Mouse (Mus musculus): Measurements from ENCODE around the gene Pnpla2. TPM values are rescaled to one million over a fixed set of nuclear protein-coding genes. Genes with fewer than 3 reads are reported as not detected.

The Pnpla2 gene
- polyA plus RNA-seq, 1 experiment from 2014 or later: 19.1 TPM

DNA sequence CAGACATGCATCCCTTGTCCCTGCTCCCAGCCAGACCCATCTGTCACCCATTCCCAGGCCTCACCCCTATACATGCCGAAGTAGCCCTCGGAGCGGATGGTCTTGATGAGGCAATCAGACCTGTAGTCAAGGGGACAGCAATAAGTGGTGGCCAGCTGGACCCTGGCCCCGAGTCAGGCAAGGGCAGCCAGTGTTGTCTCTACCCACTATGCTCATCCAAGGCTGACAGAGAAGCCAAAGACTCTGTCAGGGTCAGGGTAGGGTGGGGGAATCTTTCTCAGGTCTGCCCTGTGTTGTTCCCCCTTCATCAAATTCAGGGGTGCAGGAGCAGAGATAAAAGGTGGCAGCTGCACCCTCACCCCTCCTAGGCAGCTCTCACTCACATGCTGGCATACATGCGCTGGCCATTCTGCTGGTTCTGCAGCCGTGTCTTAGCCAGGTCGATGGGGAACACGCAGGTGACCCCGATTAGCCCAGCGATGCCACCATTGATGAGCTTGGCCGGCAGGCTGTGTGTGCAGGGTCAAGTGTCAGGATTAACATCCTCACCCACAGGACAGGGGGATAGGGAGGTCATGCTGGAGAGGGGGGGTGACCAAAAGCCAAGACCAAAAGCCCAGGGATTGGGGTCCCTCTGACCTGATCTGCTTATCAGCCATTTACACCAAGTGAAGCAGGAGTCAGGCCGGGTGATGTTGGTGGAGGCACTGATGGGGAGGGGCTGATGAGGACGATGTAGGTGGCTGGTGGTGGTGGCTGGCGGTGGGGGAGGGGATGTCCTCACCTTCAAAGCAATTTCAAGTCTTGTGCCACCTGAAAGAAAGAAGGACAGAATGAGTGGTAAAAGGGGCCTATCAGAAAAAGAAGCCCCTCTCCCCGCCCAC, 21.2 kb upstream of the Pnpla2 start:
- peak overlapping the region; percentile 83 for H3K27ac ChIP-seq
- 77% methylated on average over 15 of the region's 15 CpGs for WGBS
- H3K4me1 ChIP-seq: peaks cover 61% of the 10 kb centered on the region
- H3K36me3 ChIP-seq: peaks cover 39% of the 10 kb centered on the region
- ATAC-seq (ENCODE audit: low FRiP score): no peak
- H3K27me3 ChIP-seq: no peaks in the 10 kb centered on the region
- H3K4me2 ChIP-seq (replicated peaks): peak overlapping the region; percentile 76
- peak overlapping the region; percentile 80 for H3K9ac ChIP-seq
- H3K4me3 ChIP-seq: peak overlapping the region; percentile 53
- no peaks in the 10 kb centered on the region for H3K9me3 ChIP-seq (replicated peaks)

DNA sequence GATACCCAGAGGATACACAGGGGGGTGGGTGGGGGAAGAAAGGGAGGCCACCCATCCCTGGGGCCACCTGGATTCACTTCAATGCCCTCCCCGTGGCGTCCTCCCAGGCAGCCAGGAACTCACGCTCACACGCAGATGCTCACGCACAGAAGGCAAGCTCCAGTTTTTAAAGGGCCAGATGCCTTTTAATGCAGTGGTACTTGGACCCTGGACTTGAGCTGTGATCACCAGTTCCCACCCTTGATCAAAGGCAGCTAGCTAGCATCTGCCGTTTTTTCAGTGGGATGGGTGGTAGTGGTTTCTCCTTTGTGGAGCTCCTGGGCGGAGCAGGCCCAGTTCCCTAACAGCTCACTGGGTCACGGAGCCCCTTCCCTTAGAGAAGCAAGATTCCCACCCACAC, 20.5 kb upstream of the Pnpla2 start:
- Histone ChIP-seq H3K4me3 (peak overlapping the region; percentile 53), H3K4me1 (peaks cover 54% of the 10 kb centered on the region), H3K36me3 (peaks cover 44% of the 10 kb centered on the region), H3K27me3 (no peaks in the 10 kb centered on the region), H3K9me3 (replicated peaks) (no peaks in the 10 kb centered on the region), H3K9ac (peak overlapping the region; percentile 80), H3K27ac (peak overlapping the region; percentile 83), H3K4me2 (replicated peaks) (peak overlapping the region; percentile 76)
- no peak for ATAC-seq (ENCODE audit: low FRiP score)
- WGBS: 13% methylated on average over 8 of the region's 8 CpGs

DNA sequence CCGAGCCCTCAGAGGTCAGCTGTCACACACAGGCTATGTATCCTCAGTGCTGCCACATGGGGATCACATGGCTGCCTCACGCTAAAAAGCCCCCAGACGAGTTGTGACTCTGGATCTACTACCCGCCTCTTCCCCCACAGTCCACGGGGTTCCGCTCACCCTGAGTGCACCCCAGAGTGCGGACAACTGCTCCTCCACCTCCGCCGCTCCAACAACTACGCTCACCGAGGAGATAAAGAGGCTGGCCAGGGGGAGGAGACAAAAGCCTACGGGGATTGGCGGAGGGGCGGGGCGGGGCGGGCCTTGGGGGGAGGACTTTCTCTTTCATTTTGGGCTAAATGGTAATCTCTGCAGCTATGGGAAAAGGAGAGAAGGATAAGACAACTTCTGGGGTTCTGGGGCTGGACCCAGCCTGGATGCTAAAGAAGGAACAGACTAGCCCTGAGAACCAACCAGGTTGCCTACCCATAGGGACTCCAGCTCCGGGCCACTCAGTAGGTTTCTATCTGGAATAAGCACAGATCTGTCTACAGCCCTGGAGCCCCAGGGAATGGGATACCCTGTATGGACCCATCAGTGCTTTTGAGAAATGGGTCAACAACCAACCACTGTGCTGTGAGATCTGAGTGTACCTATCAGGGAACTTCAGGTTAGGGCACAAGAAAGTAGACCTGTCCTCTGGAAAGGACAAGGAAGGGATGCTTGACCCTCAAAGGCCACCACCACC, 19.7 kb upstream of the Pnpla2 start:
- peaks cover 49% of the 10 kb centered on the region for H3K4me1 ChIP-seq
- no peaks in the 10 kb centered on the region for H3K9me3 ChIP-seq (replicated peaks)
- peak overlapping the region; percentile 83 for H3K27ac ChIP-seq
- ATAC-seq (ENCODE audit: low FRiP score): peak; percentile 17
- H3K4me3 ChIP-seq: peak overlapping the region; percentile 53
- H3K36me3 ChIP-seq: peaks cover 50% of the 10 kb centered on the region
- peak overlapping the region; percentile 80 for H3K9ac ChIP-seq
- no peaks in the 10 kb centered on the region for H3K27me3 ChIP-seq
- peak overlapping the region; percentile 76 for H3K4me2 ChIP-seq (replicated peaks)
- WGBS: 7% methylated on average over 17 of the region's 17 CpGs

DNA sequence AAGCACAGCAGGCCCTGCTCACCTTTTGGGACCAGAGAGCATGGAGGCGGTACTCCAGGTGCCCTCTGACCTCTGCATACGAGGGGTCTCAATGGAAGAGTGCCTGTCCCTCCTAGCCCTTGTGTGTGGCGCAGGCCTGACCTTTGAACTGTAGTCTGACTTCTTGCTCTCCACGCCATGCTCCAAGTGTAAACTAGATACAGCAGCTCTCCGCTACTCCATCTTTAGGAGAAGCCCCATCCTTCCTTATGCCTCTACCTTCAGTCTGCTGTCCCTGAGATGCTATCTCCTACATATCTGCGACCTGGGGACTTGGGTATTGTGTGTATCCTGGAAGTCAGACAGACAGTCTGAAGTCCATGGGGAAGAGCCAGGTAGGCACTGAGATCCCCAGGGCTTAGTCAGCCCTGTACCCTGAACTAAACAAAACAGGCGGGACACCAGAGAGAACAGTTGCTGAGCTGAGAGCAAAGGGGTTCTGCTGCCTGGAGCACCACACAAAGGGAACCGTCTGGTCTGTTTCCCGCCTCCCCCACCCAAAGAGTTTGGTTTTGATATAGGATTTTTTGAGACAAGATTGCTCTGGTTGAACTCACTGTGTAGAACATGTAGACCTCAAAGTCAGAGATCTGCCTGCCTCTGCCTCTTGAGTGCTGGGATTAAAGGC, 19.0 kb upstream of the Pnpla2 start:
- WGBS: 69% methylated on average over 9 of the region's 9 CpGs
- peak overlapping the region; percentile 14 for H3K9ac ChIP-seq
- peak overlapping the region; percentile 76 for H3K4me2 ChIP-seq (replicated peaks)
- no peak for ATAC-seq (ENCODE audit: low FRiP score)
- no peak overlapping the region for H3K4me3 ChIP-seq
- H3K27me3 ChIP-seq: no peaks in the 10 kb centered on the region
- peaks cover 49% of the 10 kb centered on the region for H3K4me1 ChIP-seq
- H3K9me3 ChIP-seq (replicated peaks): no peaks in the 10 kb centered on the region
- peaks cover 44% of the 10 kb centered on the region for H3K36me3 ChIP-seq
- no peak overlapping the region for H3K27ac ChIP-seq

DNA sequence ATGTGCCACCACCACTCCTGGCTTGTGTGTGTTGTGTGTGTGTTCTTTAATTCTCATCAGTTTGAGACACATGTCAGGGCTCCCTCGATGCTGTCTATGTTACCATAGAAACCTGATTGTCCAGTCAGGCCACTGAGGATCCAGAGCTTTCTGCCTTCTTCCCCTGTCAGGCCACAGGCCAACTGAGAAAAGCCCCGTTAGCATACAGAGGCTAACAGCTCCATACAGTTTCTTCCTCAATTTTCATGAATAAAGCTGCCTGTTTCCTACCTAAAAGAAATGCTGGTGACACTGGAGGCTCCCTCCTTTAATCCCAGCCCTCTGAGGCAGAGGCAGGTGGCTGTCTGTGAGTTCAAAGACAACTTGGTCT, 18.5 kb upstream of the Pnpla2 start:
- Histone ChIP-seq H3K4me3 (peak overlapping the region; percentile 54), H3K36me3 (peaks cover 41% of the 10 kb centered on the region), H3K4me1 (peaks cover 46% of the 10 kb centered on the region), H3K9ac (peak overlapping the region; percentile 78), H3K27me3 (no peaks in the 10 kb centered on the region), H3K9me3 (replicated peaks) (no peaks in the 10 kb centered on the region), H3K4me2 (replicated peaks) (peak overlapping the region; percentile 76), H3K27ac (peak overlapping the region; percentile 73; the same call in 1 of the 2 replicates)
- ATAC-seq (ENCODE audit: low FRiP score): no peak
- 42% methylated on average over 2 of the region's 2 CpGs for WGBS

DNA sequence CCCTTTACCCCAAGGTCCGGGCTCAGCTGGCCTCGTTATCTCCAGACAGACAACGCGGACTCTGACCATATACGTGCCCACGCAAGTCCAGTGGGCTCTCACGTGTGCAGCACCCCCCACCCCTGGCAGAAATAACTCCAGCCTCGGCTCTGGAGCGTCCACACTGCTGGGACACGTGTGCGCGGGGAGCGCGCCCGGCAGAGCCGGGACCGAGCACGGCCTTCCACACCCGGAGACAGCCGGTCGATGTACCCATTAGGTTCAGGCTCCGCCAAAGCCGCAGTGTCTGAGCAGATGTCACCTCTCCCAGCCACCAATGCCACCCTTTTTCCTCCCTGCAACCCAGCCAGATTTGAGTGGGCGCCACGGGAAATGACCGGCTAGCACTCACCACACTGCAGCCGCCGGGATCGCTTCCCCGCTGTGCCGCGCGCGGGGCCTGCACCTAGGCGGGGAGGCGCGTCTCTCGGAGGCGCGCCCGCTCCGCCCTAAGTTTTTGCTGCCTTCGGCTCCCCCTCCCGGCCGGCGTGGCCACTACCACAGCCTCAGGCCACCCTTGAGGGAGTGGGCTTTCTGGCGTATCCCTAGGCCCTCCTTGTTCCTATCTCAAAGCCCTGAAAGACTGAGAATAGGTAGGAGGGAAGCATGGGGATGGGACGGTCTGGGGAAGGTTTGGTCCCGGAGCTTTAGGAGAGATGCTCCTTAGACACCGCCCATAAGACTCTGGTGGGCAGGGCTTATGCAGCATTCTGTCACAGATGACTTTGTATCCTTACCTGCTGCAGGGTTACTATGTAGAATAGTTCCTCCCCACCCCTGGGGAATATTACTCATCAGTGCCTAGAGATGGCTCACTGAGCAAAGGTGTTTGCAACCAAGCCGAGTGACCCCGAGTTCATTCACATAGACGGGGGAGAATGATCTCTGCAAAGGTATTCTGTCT, 17.5 kb upstream of the Pnpla2 start, which contains the start of gene Slc25a22:
Slc25a22 (minus strand) TSS at position 715 of the 943 bp plus-strand sequence.
- Histone ChIP-seq H3K4me2 (replicated peaks) (peak within 1 kb of the TSS; percentile 76), H3K4me3 (peak within 1 kb of the TSS; percentile 54), H3K27me3 (no peaks in the 10 kb centered on the region), H3K9me3 (replicated peaks) (no peaks in the 10 kb centered on the region), H3K27ac (peak within 1 kb of the TSS; percentile 73), H3K9ac (peak within 1 kb of the TSS; percentile 78), H3K4me1 (peaks cover 51% of the 10 kb centered on the region), H3K36me3 (peaks cover 32% of the 10 kb centered on the region)
- ATAC-seq (ENCODE audit: low FRiP score): peak; percentile 75
- WGBS: 6% methylated on average over 53 of the region's 53 CpGs

DNA sequence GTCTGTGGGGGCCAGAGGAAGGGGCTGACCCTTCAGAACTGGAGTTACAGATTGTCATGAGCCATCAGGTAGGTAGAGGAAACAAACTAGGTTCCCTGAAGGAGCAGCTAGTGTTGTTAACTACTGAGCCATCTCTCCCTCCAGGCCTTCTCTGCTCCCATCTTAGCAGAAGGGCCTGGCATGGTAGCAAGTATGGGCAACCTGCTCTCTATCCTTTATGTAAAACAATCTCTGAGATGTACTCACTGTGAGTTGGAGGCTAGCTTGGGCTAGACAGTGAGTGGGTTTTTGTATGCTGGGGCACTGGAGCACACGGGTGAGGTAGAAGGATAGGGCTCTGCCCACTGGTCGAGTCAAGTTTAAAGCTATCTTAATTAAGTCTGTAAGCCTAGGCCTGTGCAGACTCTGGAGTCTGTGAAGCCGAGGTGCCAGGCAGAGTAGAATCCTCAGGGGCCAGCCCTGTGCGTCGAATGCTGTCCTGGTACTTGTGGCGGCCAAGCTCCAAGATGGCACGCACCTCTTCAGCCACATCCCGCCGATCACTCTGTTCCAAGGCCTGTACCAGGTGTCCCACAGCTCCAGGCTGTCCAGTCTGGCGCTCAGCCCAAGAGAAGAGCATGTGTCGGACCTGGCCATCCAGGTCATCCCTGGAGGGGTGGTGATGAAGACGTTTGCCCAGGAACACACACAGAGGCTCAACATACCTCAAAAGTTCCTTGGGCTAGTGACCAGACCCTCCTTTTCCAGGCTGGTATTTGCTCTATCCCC, 16.6 kb upstream of the Pnpla2 start:
- Histone ChIP-seq H3K4me1 (peaks cover 53% of the 10 kb centered on the region), H3K9ac (no peak overlapping the region), H3K9me3 (replicated peaks) (no peaks in the 10 kb centered on the region), H3K27me3 (no peaks in the 10 kb centered on the region), H3K27ac (no peak overlapping the region), H3K36me3 (peaks cover 22% of the 10 kb centered on the region), H3K4me3 (no peak overlapping the region), H3K4me2 (replicated peaks) (no peak overlapping the region)
- ATAC-seq (ENCODE audit: low FRiP score): no peak
- 93% methylated on average over 12 of the region's 12 CpGs for WGBS

DNA sequence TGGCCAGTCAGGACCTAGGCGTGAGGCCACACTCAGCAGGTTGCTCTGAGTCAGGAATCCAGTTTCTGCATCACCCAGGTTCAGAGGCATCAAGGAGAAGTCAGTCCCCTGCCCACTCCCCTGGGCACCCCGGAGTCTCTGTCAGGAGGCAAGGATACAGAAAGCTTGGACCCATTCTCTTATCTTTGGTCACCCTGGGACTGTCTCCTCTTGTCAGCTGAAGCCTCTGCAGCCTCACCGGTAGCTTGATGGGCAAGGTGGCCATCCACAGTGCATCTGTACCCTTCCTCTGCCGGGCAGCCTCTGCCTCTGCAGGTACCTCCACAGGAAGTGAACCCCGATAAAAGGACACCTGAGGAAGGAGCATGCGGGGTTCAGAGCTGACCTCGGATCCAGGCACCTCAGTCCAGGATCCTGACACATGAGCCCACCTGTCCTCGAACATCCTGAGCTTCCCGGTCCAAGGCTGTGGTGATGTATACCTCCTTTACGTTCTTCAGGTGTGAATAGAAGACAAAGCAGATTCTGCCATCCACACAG, 15.8 kb upstream of the Pnpla2 start:
- WGBS: 90% methylated on average over 10 of the region's 10 CpGs
- Histone ChIP-seq H3K9ac (no peak overlapping the region), H3K4me3 (no peak overlapping the region), H3K9me3 (replicated peaks) (no peaks in the 10 kb centered on the region), H3K27me3 (no peaks in the 10 kb centered on the region), H3K4me1 (peaks cover 50% of the 10 kb centered on the region), H3K4me2 (replicated peaks) (no peak overlapping the region), H3K27ac (no peak overlapping the region), H3K36me3 (peaks cover 22% of the 10 kb centered on the region)
- ATAC-seq (ENCODE audit: low FRiP score): no peak

DNA sequence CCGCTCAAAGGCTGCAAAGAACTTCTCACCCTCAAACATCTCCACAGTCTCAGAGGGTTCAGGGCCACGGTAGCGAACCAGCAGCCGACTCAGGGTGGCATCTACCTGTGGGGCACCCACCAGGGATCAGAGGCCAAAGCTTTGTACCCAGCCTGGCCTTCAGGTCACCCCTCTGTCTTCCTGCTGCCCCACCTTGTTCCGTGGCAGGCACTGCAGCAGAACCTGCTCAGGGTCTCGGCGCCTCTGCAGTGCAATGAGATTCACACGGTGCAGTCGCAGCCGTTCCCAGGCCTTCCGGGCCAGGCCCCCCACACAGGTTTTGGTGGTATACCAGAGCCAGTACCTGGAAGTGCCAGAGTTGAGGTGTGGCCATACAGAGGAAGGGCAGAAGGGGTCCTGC, 15.2 kb upstream of the Pnpla2 start:
- no peak overlapping the region for H3K4me3 ChIP-seq
- H3K27me3 ChIP-seq: no peaks in the 10 kb centered on the region
- H3K9me3 ChIP-seq (replicated peaks): no peaks in the 10 kb centered on the region
- no peak for ATAC-seq (ENCODE audit: low FRiP score)
- peaks cover 48% of the 10 kb centered on the region for H3K4me1 ChIP-seq
- no peak overlapping the region for H3K4me2 ChIP-seq (replicated peaks)
- 93% methylated on average over 11 of the region's 11 CpGs for WGBS
- H3K27ac ChIP-seq: no peak overlapping the region
- peaks cover 22% of the 10 kb centered on the region for H3K36me3 ChIP-seq
- H3K9ac ChIP-seq: no peak overlapping the region

DNA sequence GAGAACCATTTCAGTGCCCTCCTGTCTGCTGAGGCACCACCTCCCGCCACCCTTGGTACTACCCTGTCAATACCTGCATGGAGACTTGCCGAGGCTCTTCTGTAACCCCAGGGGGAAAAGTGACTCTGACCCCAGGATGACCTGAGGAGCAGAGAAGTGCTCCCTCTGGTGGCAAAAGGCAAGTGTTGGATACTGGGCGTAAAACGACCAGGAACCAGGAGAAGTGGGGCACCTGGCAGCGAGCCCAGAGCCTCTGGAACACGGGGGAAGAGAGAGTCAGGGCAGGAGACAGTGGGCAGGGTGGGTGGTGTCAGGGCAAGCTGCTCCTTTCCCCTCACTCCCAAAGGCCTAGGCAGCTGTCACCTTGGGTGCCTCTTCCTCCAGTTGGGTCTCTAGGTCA, 14.4 kb upstream of the Pnpla2 start:
- Histone ChIP-seq H3K4me2 (replicated peaks) (no peak overlapping the region), H3K4me3 (no peak overlapping the region), H3K9me3 (replicated peaks) (no peaks in the 10 kb centered on the region), H3K9ac (no peak overlapping the region), H3K36me3 (peaks cover 22% of the 10 kb centered on the region), H3K27me3 (no peaks in the 10 kb centered on the region), H3K27ac (no peak overlapping the region), H3K4me1 (peaks cover 40% of the 10 kb centered on the region)
- ATAC-seq (ENCODE audit: low FRiP score): no peak
- 33% methylated on average over 6 of the region's 6 CpGs for WGBS

DNA sequence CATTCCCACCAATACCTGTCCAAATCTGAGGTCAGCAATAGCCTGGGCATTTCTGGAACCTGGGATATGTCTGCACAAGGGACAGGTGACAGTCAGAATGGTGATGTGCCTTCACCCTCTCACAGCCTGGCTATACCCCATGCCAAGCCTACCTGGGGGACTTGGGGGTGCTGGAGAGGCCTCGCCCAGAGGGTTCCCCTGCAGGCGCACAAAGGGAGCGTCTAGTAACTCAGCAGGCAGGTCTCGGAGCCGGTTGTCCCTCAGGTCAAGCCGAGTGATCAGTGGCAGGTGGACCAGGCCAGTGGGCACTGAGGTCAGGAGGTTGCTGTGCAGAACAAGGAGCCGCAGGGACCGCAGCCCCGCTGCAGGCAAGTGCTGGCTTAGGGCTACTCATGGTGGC, 13.5 kb upstream of the Pnpla2 start:
- Histone ChIP-seq H3K4me1 (peaks cover 32% of the 10 kb centered on the region), H3K4me3 (no peak overlapping the region), H3K36me3 (peaks cover 22% of the 10 kb centered on the region), H3K27me3 (no peaks in the 10 kb centered on the region), H3K9ac (no peak overlapping the region), H3K4me2 (replicated peaks) (no peak overlapping the region), H3K9me3 (replicated peaks) (no peaks in the 10 kb centered on the region), H3K27ac (no peak overlapping the region)
- ATAC-seq (ENCODE audit: low FRiP score): no peak
- WGBS: 94% methylated on average over 9 of the region's 9 CpGs

All from hindbrain, embryonic 12.5 days (tissue).